Mouse (Mus musculus) hematopoietic stem cell, adult 5-6 weeks (primary cell): ENCODE measurements at regions not wholly inside any gene's neighbourhood (a gene's known extent, or its start where the extent isn't known, plus 50 kb on each side); places are given as distances from the start of the nearest gene placed in this dataset.

ENCODE experiments used
- ATAC-seq, 2 experiments: fragments of 125-278 bp in 1 of 2; replicated peaks in 1 of 2; 2 replicates each; pipeline ENCODE4 v1.8.0; 2016 to 2017; ENCODE audit warnings: inconsistent platforms in 2 of 2, mild to moderate bottlenecking in 2 of 2, moderate number of reproducible peaks in 2 of 2, low read depth in 1 of 2, moderate TSS enrichment in 1 of 2; ENCODE audit not compliant: low FRiP score in 2 of 2, poor library complexity in 2 of 2, severe bottlenecking in 2 of 2, insufficient read depth in 1 of 2, low TSS enrichment in 1 of 2

DNA sequence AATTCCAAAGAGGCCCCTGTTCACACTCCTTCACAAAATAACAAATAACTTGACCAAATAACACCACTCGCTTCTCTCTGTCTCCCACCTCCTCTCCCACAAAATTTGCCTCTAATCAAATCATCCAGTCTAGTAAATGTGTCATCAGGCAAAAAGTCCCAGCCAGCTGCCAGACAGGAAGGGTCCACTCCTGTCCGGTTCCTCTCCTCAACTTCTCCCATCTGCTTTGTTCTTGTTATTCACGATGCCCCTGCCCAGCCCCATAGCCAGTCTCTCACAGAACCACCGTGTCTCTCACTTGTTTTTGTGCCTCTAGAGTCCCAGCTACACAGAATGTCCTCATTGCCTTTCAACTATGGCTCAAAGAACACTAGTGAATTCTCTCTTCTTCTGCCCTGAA, 53.8 kb downstream of the Ch25h start:
- no peak for ATAC-seq

DNA sequence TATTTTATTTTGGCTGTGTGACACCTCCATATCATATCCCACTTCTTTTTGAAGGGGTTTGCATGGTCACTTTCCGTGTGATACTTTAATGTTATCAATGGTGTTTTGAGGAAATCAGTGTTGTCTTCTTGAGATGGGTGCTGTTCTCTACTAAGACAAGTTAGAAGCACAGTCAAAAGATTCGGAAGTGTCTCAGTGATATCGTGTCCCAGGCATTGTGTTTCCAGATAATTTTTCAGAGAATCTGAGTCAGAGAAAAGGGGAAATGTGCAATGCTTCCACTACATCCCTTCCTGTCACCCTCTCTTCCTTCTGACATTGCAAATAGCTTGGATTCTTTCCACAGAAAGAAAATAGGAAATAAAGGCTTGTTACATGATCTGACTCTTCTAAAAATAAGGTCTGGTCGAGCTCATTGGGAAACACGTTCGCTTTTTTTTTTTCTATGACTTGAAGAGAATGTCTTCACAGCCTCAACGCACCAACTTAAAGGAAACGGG, 54.6 kb downstream of the Ch25h start:
- ATAC-seq = no peak

DNA sequence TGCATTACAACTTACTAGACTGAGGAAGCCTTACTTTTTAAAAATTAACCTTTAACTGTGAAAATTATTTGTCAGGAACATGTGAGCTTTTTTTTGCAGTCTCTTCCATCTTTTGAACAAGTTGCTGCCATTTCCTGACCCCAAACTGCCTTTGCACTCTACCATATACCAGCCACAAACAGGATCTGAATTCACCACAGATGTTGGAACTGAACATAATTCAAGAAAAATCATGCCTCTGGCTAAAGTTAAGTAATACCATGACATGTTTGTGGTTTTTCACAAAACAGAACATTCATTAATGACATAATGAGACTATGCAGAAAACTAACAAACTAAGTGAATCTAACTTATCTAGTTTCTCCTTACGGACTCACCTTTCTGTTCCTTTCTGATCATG, 67.8 kb downstream of the Ch25h start:
- ATAC-seq = peak; percentile 62 to 66; a peak in 3 of 4 replicates

DNA sequence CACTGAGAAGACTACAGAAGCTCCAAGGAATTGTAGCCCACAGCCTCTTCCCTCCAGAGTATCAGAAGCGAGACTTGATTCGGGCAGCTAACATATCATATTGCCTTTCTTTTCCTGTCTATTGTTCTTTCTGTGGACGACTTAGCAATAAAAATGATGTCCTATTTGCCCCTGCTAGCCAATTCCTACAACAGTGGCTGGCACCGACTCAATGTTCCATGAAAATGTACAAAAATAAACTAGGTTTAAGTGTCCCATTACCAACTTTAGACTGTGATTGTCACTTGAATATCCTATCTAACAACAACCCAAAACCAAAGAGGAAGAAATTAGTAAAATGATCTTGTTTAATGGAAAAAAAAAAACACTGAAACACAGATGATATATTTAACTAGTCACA, 68.3 kb downstream of the Ch25h start:
- no peak for ATAC-seq

DNA sequence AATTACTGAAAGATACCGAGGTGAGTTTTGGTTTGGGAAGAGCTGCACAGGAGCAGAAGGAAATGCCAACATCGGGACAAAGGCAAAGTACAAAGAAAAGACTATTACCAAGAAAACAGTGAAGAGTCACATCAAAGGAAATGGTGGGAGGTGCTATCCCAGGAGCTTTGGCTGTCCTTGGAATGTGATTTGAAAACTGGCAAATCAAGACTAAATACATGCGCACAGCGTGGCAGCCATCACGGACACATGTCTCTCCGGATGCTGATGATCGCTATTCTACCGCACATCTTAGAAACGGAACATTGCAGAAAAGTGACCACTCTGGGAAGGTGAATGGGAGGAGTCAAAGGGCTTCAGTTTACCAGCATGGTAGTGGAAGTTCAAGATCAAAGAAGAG, 78.7 kb downstream of the Ch25h start:
- ATAC-seq = no peak

DNA sequence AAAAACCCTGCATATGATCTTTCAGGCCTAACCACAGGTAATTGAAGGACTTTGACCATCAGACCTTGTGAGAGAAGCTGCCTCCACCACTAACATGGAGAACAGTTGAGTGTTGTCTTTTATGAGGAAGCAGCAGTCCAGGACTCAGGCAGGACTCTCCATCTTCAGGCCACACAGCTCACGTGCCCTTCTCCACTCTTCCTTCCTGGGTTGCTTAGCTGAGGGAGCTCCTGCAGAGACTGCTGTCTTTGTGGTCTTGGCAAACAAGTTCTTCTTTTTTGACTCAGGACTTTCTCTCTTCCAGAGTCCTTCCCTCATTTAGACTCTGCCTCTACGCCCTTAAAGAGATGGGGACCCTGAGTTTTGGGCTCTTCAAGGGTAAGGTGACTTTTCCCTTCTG, 85.0 kb downstream of the Ch25h start:
- ATAC-seq = peak; percentile 76 to 89

DNA sequence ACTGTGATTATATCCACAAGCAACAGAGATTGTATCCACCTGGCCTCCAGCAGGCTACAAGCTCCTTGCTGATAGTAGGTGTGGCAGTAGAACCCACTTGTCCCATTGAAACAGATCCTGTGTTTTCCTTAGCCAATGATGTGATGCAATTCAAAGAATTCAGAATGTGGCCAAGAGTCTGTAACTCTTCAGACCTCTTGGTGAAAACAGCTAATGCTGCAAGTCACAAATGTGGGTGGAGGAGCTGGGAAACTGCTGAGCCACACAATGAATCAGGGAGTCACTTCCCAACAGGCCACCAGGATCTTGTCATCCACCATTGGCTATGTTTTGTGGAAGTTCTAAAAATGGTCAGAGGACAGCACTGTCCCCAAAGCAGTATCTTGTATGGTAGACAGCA, 92.1 kb downstream of the Fas start:
- no peak for ATAC-seq
